Mouse (Mus musculus): ENCODE measurements around the gene Ap1m2.

- TF ChIP-seq POLR2A (IDR thresholded peaks at IDR 0.05; ENCODE audit: borderline replicate concordance, insufficient read depth, low read length) (no peak), CTCF (IDR thresholded peaks at IDR 0.05; ENCODE audit: borderline replicate concordance, insufficient read depth, low read depth, low read length) (no peak)
Observed at GRCm38 (mm10) chr9:21309150-21309741, 2.9 kb downstream of the Ap1m2 start.

Measured in cerebellum, adult 2 months (tissue).